Mouse (Mus musculus) WW6 (cell line): ENCODE measurements around the gene Mei1.

ENCODE experiments used
- DNase-seq: peaks from one replicate; pipeline ENCODE4 v3.0.0-alpha.2; 2013; ENCODE audit warnings: low read depth, low spot score

The Mei1 gene

GRCm38 (mm10) chr15:82069898-82070297 lies at the start of gene Mei1:
Mei1 (plus strand) TSS chr15:82069996.
- no peak for DNase-seq

- DNase-seq = no peak
Measured at GRCm38 (mm10) chr15:82022535-82023088, 47.2 kb upstream of the Mei1 start.

GRCm38 (mm10) chr15:82023965-82024635 lies 45.7 kb upstream of the Mei1 start:
- DNase-seq = no peak

DNA sequence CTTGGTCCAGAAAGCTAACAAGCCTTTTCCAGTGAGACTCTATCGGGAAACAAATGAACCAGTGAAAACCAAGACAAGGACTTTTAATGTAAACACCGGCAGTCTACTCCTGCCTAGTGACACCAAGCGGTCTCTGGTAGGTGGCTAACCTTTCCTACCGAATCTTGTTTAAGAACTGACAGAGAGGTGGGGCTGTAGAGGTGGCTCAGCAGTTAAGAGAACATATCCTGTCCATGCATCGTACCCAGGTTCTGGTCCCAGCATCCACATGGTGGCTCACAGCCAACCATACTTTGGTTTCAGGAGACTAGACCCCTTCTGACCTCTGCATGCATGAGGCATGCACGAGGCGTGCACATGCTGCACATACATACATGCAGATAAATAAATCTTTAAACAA lies 42.5 kb upstream of the Mei1 start:
- no peak for DNase-seq

DNA sequence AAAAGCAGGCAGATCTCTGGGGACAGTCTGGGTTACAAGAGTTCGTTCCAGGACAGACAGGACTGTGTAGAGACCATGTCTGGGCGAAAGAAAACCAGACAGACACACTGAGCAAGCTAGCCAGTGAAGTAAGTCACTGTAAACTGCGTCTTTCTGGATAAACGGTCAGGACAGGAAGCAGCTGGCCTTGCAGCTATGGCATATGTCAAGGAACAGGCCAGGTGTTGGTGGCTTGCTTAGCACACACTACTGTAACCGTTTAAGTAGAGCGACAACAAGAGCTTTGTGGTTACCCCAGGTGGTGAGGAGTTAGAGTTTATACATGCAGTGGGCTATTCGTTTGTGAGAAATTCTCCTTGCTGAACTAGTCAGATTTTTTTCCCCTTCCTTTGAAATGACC lies 42.1 kb upstream of the Mei1 start:
- DNase-seq = no peak

DNA sequence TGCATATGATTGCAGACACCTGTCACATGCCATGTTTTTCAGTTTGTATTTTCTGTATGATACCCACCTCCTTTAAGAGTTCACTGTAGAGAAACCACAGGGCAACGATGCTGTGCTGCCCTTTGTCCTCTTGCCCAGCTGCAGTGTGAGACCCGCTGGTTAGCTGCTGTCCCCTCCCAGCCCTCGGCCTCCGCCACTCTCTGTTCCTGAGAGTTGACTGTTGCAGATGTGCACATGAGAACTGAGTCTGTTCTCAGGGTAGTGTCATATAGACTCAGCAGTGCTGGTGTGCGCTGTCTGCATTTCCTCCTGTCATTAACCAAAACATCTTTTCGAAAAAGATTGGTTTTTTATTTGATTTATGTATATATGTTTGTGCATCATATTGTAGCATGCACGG lies 37.4 kb upstream of the Mei1 start:
- no peak for DNase-seq

DNA sequence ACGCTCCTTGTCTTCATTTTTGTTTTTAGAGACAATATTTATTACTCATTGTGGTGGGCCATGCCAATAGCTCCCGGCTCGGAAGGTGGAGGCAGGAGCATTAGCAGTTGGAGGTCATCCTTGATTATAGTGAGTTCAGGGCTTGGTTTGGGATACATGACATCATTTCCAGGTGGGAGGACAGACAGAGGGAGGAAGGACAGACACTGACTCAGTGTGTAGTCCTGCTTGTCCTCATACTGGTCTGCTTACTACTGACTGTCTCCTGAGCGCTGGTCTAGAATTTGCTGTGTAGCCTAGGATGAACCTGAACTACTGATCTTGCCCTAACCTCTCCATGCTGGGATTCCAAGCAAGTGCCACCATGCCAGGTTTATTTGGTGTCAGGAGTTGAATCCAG lies 36.0 kb upstream of the Mei1 start, which contains the start of gene Desi1:
TSS of gene Desi1 (minus strand) at position 101 of the 400 bp plus-strand sequence.
- no peak for DNase-seq

GRCm38 (mm10) chr15:82035904-82036689 lies 33.7 kb upstream of the Mei1 start:
- DNase-seq = no peak

DNA sequence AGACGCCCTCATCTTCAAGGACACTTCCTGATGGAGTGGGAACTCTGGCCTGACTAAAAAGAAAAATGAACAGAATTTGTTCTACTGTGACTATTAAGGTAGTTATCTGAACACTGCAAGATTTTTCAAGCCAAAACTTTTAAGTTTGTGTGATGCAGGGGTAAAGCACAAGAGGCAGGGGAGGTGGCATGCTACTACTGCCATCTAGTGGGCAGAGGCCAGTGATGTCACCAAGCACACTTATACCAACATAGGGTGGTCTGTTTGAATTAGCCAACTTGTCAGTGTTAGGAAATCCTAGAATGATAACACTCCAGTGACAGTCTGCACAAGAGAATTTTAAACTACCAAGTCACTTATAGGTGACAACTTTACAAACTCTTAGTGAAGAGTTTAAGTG lies 29.1 kb upstream of the Mei1 start:
- no peak for DNase-seq

- no peak for DNase-seq
Measured at GRCm38 (mm10) chr15:82044166-82044784, 25.5 kb upstream of the Mei1 start.

DNA sequence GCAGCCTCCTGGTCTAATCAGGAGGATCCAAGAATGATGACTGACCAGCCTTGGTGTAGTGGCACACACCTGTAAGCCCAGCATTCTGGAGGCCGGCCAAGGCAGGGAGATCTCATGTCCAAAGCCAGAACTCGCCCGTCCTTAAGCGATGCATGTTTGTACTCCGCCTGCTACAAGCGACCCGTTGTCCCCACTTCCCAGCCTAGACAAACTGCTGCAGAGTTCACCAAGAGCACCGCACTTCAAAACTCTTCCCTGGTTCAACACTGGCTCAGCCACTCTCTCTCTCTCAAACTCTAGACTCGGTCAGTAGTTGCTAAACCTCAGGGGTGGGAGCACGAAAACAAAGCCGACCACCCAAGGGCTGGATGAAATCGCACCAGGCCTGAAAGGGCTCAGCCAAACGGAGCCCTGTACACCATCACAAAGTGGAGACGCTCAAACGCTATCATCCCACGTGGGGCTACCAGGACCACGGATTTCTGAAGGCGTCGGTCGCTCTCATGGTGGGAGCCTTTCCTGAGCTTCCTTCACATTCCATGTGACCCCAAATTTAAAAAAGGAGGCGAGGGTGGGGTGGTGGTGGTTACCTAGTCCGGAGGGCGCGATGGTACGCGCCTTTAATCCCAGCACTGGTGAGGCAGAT lies 23.4 kb upstream of the Mei1 start:
- no peak for DNase-seq

- DNase-seq = no peak
Measured at GRCm38 (mm10) chr15:82047080-82047883, 22.5 kb upstream of the Mei1 start, which contains the start of gene Snu13. Snu13 (minus strand) TSS chr15:82047598.

- DNase-seq = no peak
Measured at GRCm38 (mm10) chr15:82052544-82052943, 17.3 kb upstream of the Mei1 start.

DNA sequence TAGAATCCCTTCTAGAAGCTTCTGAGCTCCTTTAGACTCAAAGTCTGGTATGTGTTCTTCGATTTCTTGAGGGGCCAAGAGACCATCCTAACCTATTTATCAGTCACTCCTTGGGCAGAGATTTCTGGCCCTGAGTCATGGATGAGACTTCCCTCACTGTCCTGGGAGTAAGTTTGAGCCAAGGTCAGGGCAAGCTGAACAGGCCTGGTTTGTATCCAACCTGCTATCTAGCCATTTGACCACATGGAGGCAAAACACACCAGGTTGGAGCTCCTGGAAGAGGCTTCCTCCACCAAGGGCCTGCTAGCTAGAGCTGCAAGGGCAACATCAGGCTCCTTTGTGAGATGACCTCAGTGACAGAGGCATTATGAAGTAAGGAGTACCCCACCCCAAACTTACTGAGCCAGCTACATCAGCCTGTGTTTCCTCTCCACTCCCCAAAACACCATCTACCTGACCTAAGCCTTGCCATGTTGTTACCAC lies 11.0 kb upstream of the Mei1 start, which contains the start of gene 4930407I10Rik:
TSS of gene 4930407I10Rik (plus strand) at position 433 of the 483 bp plus-strand sequence.
- no peak for DNase-seq

- no peak for DNase-seq
Measured at GRCm38 (mm10) chr15:82063909-82064308, 5.9 kb upstream of the Mei1 start.

DNA sequence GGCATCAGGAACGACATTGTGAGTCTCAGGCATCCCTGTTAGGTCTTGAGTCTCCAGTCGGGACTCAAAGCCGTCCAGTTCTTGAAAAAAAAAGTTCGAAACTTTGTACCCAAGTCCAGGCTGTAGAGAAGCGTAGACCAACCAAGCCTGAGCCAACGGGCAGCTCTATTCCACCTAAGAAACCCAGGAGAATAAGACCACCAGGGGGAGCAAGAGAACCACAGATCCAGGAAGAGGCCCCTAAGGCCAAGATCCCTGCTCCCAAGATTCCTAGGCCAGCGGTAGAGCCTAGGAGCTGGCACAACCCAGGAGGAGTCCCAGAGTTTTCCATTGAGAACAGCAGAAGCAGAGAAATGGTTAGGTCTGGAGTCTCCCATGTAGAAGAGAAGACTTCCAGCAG lies 4.3 kb upstream of the Mei1 start:
- peak; percentile 81 for DNase-seq

DNA sequence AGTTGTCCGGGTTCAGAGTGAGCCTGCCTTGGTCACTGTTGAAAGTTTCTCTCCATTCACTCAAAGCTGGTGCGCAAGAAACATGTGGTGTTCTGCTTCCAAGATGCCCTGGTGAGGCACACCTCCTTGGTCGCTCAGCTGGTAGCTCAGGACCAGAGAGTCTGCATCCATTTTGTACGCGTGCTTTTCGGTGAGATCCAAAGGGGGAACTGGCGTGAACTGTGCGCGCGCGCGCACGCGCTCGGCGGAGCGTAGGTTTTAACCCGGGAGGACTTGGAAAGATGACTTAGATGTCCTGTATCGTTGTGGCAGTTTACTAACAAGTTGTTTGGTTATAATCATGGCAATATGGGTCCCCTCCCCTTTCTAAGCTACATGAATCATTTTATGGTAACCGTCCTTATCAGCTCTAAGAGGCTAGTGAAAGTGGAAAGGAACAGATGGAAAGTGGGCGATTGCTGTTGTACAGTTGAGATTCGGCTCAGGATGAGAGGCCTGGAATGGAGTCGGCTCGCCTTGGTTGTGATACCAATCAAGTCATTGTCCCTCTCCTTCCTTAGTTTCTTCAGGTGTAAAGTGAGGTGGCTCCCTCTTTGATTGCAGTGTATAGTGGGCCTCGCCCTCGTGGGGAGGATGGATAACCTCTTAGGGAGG lies 2.1 kb downstream of the Mei1 start:
- no peak for DNase-seq

DNA sequence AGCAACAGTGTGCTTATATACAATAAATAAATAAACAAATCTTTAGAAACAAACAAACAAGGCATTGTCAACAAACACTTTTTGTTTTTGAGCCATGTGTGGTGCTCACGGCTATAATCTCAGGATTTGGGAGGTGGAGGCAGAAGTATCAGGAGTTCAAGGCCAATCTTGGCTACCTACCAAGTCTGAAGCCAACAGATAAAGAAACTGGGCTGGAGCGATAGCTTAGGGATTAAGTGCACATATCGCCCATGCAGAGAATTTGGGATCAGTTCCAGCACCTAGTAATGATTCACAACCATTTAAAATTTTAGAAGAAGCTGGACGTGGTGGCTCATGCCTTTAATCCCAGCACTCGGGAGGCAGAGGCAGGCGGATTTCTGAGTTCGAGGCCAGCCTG lies 3.7 kb downstream of the Mei1 start:
- DNase-seq = no peak

DNA sequence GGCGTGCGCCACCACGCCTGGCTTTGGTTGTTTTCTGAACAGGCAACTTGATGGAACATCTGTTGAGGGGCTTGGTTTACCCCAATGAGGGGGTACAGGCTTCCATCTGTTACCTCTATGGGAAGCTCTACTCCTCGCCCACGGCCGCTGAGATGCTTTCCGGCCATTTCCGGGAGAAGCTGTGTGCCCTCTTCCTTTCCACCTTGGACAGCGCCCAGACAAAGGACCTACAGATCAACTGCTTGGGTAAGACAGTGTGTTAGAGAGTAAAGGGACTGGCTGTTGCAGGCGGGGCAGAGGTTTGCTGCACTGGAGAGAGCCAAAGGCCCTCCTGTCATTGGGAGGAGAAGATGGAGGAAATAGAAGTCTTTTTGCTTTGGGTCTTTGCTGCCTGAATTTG lies 10.1 kb downstream of the Mei1 start:
- no peak for DNase-seq

DNA sequence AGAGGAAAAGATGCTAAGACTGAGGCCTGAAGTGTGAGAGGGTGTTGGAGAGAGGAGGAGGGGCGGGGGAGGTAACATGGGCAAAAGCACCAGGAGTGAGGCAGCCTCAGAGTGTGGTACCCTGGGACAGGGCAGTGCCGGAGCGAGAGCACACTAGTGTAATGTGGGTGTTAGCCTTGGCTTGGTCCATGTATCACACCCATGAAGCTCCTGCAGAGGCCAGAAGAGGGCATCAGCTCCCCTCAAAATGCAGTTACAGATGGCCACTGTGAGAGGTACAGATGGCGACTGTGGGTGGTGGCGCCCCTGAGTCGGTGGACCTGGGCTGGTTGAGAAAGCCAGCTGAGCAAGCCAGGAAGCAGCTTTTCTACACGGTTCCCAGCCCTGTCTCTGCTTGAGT lies 11.4 kb downstream of the Mei1 start:
- DNase-seq = no peak
